Mouse (Mus musculus): Measurements from ENCODE around the gene Secisbp2l. TPM values are rescaled to one million over a fixed set of nuclear protein-coding genes. Genes with fewer than 3 reads are reported as not detected.

The Secisbp2l gene
- polyA plus RNA-seq, 1 experiment from 2014 or later = 17.8 TPM

GRCm38 (mm10) chr2:125781978-125782718 lies 522 bp downstream of the Secisbp2l start:
- Histone ChIP-seq H3K4me2 (peak overlapping the region; percentile 79), H3K36me3 (no peaks in the 10 kb centered on the region), H3K9me3 (no peaks in the 10 kb centered on the region), H3K4me1 (peaks cover 19% of the 10 kb centered on the region), H3K4me3 (peak overlapping the region; percentile 94), H3K9ac (peak overlapping the region; percentile 88), H3K27me3 (no peaks in the 10 kb centered on the region), H3K27ac (peak overlapping the region; percentile 77)
- ATAC-seq (ENCODE audit: borderline replicate concordance, extremely low read depth, low FRiP score, low TSS enrichment) = no peak
- WGBS = 2% methylated on average over 44 of the region's 44 CpGs

DNA sequence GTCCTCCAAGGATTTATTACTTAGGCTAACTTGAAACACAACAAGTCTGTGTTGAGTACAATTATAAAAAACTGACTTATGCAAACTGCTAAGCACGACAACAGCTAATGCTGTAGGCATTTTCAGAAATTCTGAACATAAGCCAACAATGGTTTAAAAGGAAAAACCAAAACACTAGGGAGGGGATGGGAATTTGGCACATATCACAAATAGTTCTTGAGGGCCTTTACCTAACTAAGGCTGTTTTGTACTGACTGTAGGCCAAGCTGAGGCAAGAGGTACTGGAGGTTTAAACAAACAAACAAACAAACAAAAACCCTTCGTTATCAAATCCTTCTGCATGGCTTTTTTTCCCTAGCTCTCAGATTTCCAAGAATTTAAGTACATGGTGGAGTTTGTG lies 1.7 kb downstream of the Secisbp2l start:
- Histone ChIP-seq H3K36me3 (no peaks in the 10 kb centered on the region), H3K27ac (no peak overlapping the region), H3K4me1 (peaks cover 19% of the 10 kb centered on the region), H3K9ac (peak overlapping the region; percentile 88; the same call in 1 of the 2 replicates), H3K4me2 (peak overlapping the region; percentile 79), H3K9me3 (no peaks in the 10 kb centered on the region), H3K4me3 (peak overlapping the region; percentile 94), H3K27me3 (no peaks in the 10 kb centered on the region)
- 43% methylated on average over 2 of the region's 2 CpGs for WGBS
- no peak for ATAC-seq (ENCODE audit: borderline replicate concordance, extremely low read depth, low FRiP score, low TSS enrichment)

- H3K4me3 ChIP-seq = no peak overlapping the region
- no peak overlapping the region for H3K4me2 ChIP-seq
- ATAC-seq (ENCODE audit: borderline replicate concordance, extremely low read depth, low FRiP score, low TSS enrichment) = no peak
Observed at GRCm38 (mm10) chr2:125778380-125778779, 4.3 kb downstream of the Secisbp2l start.

GRCm38 (mm10) chr2:125777018-125777417 lies 5.7 kb downstream of the Secisbp2l start:
- 90% methylated on average over 3 of the region's 3 CpGs for WGBS
- Histone ChIP-seq H3K27me3 (no peaks in the 10 kb centered on the region), H3K9me3 (no peaks in the 10 kb centered on the region), H3K36me3 (peaks cover 6% of the 10 kb centered on the region; the same call in 1 of the 2 replicates), H3K4me1 (peaks cover 16% of the 10 kb centered on the region), H3K27ac (no peak overlapping the region), H3K4me2 (no peak overlapping the region), H3K4me3 (no peak overlapping the region), H3K9ac (no peak overlapping the region)
- no peak for ATAC-seq (ENCODE audit: borderline replicate concordance, extremely low read depth, low FRiP score, low TSS enrichment)

More at GRCm38 (mm10) chr2:125778380-125778779, 4.3 kb downstream of the Secisbp2l start:
- Histone ChIP-seq H3K27ac (no peak overlapping the region), H3K9ac (no peak overlapping the region), H3K36me3 (0 out of 2 replicates have a peak, but pooled peaks cover 3% of the 10 kb centered on the region), H3K9me3 (no peaks in the 10 kb centered on the region), H3K4me1 (peaks cover 19% of the 10 kb centered on the region), H3K27me3 (no peaks in the 10 kb centered on the region)
- WGBS = 87% methylated on average over 12 of the region's 12 CpGs

DNA sequence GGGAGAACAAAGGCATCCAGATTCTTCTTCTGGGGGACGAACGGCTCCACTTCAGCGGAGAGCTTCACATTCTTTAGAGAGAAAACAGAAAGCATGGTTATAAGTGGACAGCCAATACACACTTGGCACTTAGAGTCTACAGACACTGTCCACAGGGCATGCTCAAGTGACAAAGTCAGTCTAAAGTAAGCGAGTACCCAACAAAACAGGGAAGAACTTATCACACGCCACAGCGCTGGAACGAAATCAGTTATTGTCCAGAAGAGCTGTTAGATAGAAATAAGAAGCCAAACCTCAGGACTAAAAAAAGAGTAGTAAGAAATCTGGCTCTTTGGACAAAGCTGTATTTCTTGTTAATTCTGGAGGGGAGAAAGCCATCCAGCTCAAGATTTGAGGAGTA lies 7.0 kb downstream of the Secisbp2l start:
- 82% methylated on average over 7 of the region's 7 CpGs for WGBS
- no peak overlapping the region for H3K9ac ChIP-seq
- H3K9me3 ChIP-seq = no peaks in the 10 kb centered on the region
- H3K4me2 ChIP-seq = no peak overlapping the region
- H3K27me3 ChIP-seq = no peaks in the 10 kb centered on the region
- H3K4me1 ChIP-seq = peaks cover 5% of the 10 kb centered on the region
- ATAC-seq (ENCODE audit: borderline replicate concordance, extremely low read depth, low FRiP score, low TSS enrichment) = no peak
- H3K27ac ChIP-seq = no peak overlapping the region
- peaks cover 10% of the 10 kb centered on the region for H3K36me3 ChIP-seq
- H3K4me3 ChIP-seq = no peak overlapping the region

DNA sequence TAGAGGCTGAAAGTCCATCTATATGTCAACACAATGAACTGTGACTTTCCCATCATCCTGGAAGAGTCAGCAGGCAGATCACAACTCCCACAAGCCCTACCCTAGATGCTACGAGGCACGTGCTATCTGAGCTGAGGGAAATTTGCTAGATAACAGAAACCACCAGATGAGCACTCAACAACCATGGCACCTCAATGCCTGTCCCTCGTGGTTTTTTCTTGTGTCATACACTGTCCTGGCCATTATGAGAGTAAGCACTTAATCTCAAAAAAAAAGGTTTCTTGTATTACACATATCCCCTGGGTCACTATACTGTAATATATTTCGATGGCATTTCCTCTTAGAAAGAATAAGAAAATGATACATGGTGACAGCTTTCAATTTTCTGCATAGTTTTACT lies 7.8 kb downstream of the Secisbp2l start:
- ATAC-seq (ENCODE audit: borderline replicate concordance, extremely low read depth, low FRiP score, low TSS enrichment) = no peak
- no peak overlapping the region for H3K4me3 ChIP-seq
- H3K27me3 ChIP-seq = no peaks in the 10 kb centered on the region
- no peak overlapping the region for H3K9ac ChIP-seq
- peaks cover 14% of the 10 kb centered on the region for H3K36me3 ChIP-seq
- no peak overlapping the region for H3K4me2 ChIP-seq
- 76% methylated on average over 4 of the region's 4 CpGs for WGBS
- no peaks in the 10 kb centered on the region for H3K9me3 ChIP-seq
- no peaks in the 10 kb centered on the region for H3K4me1 ChIP-seq
- no peak overlapping the region for H3K27ac ChIP-seq

DNA sequence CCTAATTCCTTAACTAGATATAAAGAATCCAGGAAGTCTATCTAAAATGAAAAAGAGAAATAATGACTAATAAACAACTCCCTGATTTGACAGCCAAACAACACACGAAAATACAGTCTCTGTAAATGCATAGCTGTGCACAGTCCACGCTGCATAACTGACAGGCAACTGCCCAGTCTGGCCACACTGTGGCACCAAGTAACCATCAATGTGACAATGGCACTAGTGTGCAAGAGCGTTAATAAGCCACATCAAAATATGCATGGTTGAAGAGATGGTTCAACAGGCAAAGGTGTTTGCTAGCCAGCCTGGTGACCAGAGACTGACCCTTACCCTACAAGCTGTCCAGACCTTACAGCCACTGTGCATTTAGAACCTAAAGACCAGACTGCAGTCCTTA lies 17.6 kb downstream of the Secisbp2l start:
- WGBS = 82% methylated on average over 3 of the region's 3 CpGs
- Histone ChIP-seq H3K4me2 (no peak overlapping the region), H3K27me3 (no peaks in the 10 kb centered on the region), H3K27ac (no peak overlapping the region), H3K36me3 (peaks cover 66% of the 10 kb centered on the region), H3K4me1 (no peaks in the 10 kb centered on the region), H3K4me3 (no peak overlapping the region), H3K9me3 (no peaks in the 10 kb centered on the region), H3K9ac (no peak overlapping the region)
- ATAC-seq (ENCODE audit: borderline replicate concordance, extremely low read depth, low FRiP score, low TSS enrichment) = no peak

DNA sequence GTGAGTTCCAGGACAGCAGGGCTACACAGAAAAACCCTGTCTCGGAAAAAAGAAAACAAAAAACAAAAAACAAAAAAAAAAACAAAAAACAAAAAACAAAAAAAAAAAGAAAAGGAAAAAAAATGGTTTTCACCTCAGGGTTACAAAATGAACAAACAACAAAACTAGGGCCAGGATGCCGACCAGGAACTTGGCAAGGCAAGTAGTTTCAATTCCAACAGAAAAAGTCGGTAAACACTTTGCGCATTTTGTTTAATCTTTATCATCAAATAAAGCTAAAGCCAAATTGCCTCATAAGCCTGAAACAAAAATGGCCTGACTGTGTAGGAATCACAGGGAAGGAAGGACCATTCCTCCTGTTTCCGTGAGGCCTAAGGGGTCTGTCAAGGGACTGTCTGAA lies 18.1 kb downstream of the Secisbp2l start:
- no peaks in the 10 kb centered on the region for H3K4me1 ChIP-seq
- H3K4me3 ChIP-seq = no peak overlapping the region
- H3K9me3 ChIP-seq = no peaks in the 10 kb centered on the region
- no peaks in the 10 kb centered on the region for H3K27me3 ChIP-seq
- ATAC-seq (ENCODE audit: borderline replicate concordance, extremely low read depth, low FRiP score, low TSS enrichment) = no peak
- no peak overlapping the region for H3K9ac ChIP-seq
- peaks cover 65% of the 10 kb centered on the region for H3K36me3 ChIP-seq
- no peak overlapping the region for H3K4me2 ChIP-seq
- no peak overlapping the region for H3K27ac ChIP-seq
- 81% methylated on average over 5 of the region's 5 CpGs for WGBS

GRCm38 (mm10) chr2:125749330-125749729 lies 33.3 kb downstream of the Secisbp2l start:
- Histone ChIP-seq H3K9ac (no peak overlapping the region), H3K4me2 (no peak overlapping the region), H3K4me1 (no peaks in the 10 kb centered on the region), H3K27me3 (no peaks in the 10 kb centered on the region), H3K36me3 (peaks cover 78% of the 10 kb centered on the region), H3K4me3 (no peak overlapping the region), H3K27ac (no peak overlapping the region), H3K9me3 (no peaks in the 10 kb centered on the region)
- ATAC-seq (ENCODE audit: borderline replicate concordance, extremely low read depth, low FRiP score, low TSS enrichment) = no peak
- 95% methylated on average over 2 of the region's 2 CpGs for WGBS

DNA sequence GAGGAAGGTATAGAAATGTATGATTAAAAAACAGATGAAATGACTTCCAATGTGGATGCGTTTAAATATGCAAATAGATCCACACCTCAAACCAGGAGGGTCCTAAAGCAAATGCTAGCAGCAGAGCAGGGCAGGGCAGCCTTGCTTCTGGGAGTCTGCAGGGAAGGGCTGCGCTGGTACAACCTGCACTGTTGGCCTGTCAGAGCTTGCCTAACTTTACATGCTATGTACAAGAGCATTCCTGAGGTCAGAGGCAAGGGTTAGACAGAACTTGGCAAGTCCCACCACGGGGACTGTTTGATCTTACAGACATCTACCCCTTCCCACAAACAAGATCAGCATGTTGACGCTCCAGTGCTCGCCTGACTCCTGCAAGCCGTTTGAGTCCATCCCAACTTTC lies 43.3 kb downstream of the Secisbp2l start:
- Histone ChIP-seq H3K36me3 (peaks cover 46% of the 10 kb centered on the region), H3K27me3 (no peaks in the 10 kb centered on the region), H3K4me1 (no peaks in the 10 kb centered on the region), H3K9ac (no peak overlapping the region), H3K4me2 (no peak overlapping the region), H3K9me3 (no peaks in the 10 kb centered on the region), H3K4me3 (no peak overlapping the region), H3K27ac (no peak overlapping the region)
- WGBS = 76% methylated on average over 6 of the region's 6 CpGs
- ATAC-seq (ENCODE audit: borderline replicate concordance, extremely low read depth, low FRiP score, low TSS enrichment) = no peak

DNA sequence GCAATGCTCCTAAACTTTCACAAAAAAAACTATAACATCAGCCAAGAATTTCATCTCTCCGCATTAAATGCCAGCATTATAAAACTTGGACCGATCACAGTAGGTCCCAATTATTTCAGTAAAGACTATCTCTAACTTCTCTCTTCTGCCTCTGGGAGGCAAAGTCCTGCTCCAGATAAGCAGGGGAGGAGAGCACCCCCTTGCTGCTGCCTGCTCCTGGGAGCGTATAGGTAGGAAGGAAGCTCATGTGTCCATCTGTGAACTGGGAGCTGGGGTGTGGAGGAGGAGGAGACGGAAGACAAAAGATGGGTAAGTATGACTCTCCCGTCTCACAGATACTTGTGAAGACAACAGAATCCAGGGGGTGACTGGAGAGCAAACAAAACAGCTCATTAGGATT lies 44.0 kb downstream of the Secisbp2l start:
- Histone ChIP-seq H3K4me2 (no peak overlapping the region), H3K9ac (no peak overlapping the region), H3K4me1 (no peaks in the 10 kb centered on the region), H3K4me3 (no peak overlapping the region), H3K27me3 (no peaks in the 10 kb centered on the region), H3K27ac (no peak overlapping the region), H3K9me3 (no peaks in the 10 kb centered on the region), H3K36me3 (peaks cover 40% of the 10 kb centered on the region)
- 66% methylated on average over 5 of the region's 5 CpGs for WGBS
- ATAC-seq (ENCODE audit: borderline replicate concordance, extremely low read depth, low FRiP score, low TSS enrichment) = no peak

- Histone ChIP-seq H3K9me3 (no peaks in the 10 kb centered on the region), H3K9ac (no peak overlapping the region), H3K4me3 (no peak overlapping the region), H3K27me3 (no peaks in the 10 kb centered on the region), H3K4me2 (no peak overlapping the region), H3K36me3 (peaks cover 20% of the 10 kb centered on the region), H3K27ac (no peak overlapping the region), H3K4me1 (peaks cover 6% of the 10 kb centered on the region)
- ATAC-seq (ENCODE audit: borderline replicate concordance, extremely low read depth, low FRiP score, low TSS enrichment) = no peak
Observed at GRCm38 (mm10) chr2:125736025-125736343, 46.7 kb downstream of the Secisbp2l start.
